Mouse (Mus musculus) limb, embryonic 10.5 days (tissue): ENCODE data around the gene Btbd2. TPM values are rescaled to one million over a fixed set of nuclear protein-coding genes. Genes with fewer than 3 reads are reported as not detected.
"Not testable (repeated sequence)": the region's sequence is repeated elsewhere in the genome, so short reads cannot be mapped to it uniquely, and the experiment has no call there.

Experiments used
- DNase-seq: peaks from one replicate; pipeline ENCODE4 v3.0.0-alpha.2; 2017; ENCODE audit warnings: low spot score
- H3K27ac ChIP-seq: fragments of 300-500 bp; sonication (generic); 2 replicates; pipeline ENCODE4 v1.5.1; 2016; ENCODE audit warnings: mild to moderate bottlenecking
- H3K27me3 ChIP-seq: fragments of 300-500 bp; sonication (generic); 2 replicates; pipeline ENCODE4 v1.6.1; 2016; ENCODE audit warnings: low read depth, mild to moderate bottlenecking; ENCODE audit not compliant: poor library complexity, severe bottlenecking
- H3K36me3 ChIP-seq: fragments of 300-500 bp; sonication (generic); 2 replicates; pipeline ENCODE4 v1.6.1; 2016; ENCODE audit warnings: mild to moderate bottlenecking, moderate library complexity
- H3K4me1 ChIP-seq: fragments of 300-500 bp; sonication (generic); 2 replicates; pipeline ENCODE4 v1.6.1; 2016
- H3K4me3 ChIP-seq: fragments of 300-500 bp; sonication (generic); 2 replicates; pipeline ENCODE4 v1.5.1; 2016; ENCODE audit warnings: mild to moderate bottlenecking, moderate library complexity
- H3K9me3 ChIP-seq: fragments of 300-500 bp; sonication (generic); replicated peaks from 2 replicates; pipeline ENCODE4 v1.6.1; 2016; ENCODE audit warnings: mild to moderate bottlenecking
- WGBS: fragments of 180-500 bp; shearing (Covaris S2); methylation state at CpG from one replicate; pipeline ENCODE4 v1.1.7; 2016; 5-methylcytosine and 5-hydroxymethylcytosine counted together
- polyA plus RNA-seq: library from polyadenylated mRNA; unstranded; fragments of >200 nt; fragmentation: Nextera tagmentation; extraction: Ambion mirVana; gene quantifications from 2 replicates; pipeline ENCODE4 v1.2.1, GENCODE M21; 2016

Btbd2 gene
- polyA plus RNA-seq, 1 experiment from 2014 or later, result 98.6 TPM

DNA sequence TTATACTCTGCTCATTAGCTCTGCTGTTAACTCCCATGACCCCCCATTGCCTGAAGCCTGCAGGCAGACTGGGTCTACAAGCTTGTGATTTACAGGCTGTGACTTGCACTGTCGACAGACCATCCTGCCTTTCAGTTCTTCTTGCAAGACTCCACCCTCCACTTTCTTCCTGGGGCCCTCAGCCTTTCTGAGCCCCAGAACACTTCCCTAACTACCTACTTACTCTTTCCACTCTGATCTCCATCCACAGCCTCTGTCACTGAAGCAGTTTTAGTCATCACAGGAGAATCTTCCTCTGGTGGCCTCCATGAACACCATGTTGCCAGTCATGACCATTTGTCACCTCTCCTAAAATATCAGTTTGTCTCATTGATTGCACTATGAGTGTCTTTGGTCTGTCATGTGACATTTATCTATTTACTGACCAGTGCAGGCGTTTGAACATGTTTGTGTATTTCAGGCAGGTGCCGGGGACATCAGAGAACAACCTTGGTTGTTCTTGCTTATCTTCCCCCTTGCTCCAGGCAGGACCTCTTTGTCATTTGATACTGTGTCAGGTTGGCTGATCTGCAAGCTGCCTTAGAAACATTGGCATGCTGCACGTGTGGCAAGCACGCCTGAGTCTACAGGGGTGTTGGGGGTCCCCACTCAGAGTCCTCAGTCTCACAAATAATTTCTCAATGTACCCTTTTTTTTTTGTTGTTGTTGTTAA is 6.8 kb upstream of the Btbd2 start:
- Histone ChIP-seq H3K4me1 (peaks cover 58% of the 10 kb centered on the region), H3K4me3 (0 out of 2 replicates have a peak overlapping the region, but pooled peaks have one; percentile 21), H3K9me3 (no peaks in the 10 kb centered on the region), H3K27ac (peak overlapping the region; percentile 64; the same call in 1 of the 2 replicates), H3K27me3 (no peaks in the 10 kb centered on the region), H3K36me3 (peaks cover 34% of the 10 kb centered on the region)
- no peak for DNase-seq
- WGBS, result 29% methylated on average over 5 of the region's 5 CpGs

DNA sequence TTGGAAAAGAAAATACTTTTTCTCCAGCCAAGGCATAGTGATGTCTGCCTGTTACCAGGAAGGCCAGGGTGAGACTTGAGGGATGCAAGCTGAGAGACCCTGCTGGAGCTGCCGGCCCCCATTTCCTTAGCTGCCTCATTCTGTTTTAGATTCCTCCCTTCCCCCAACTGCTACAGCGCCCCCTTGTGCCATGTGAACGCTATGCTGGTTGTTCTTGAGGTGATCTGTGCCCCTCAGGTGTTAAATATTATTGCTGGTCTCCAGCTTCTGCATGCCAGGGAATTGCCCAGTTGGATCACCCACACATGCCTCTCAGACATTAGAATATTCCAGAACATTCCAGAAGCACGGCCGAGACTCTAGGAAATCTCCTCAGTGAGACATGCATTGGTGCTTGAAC is 4.3 kb upstream of the Btbd2 start:
- Histone ChIP-seq H3K27ac (0 out of 2 replicates have a peak overlapping the region, but pooled peaks have one; percentile 5), H3K4me3 (no peak overlapping the region), H3K27me3 (no peaks in the 10 kb centered on the region), H3K9me3 (no peaks in the 10 kb centered on the region), H3K4me1 (peaks cover 64% of the 10 kb centered on the region), H3K36me3 (peaks cover 9% of the 10 kb centered on the region)
- 41% methylated on average over 5 of the region's 5 CpGs for WGBS
- DNase-seq, result no peak

DNA sequence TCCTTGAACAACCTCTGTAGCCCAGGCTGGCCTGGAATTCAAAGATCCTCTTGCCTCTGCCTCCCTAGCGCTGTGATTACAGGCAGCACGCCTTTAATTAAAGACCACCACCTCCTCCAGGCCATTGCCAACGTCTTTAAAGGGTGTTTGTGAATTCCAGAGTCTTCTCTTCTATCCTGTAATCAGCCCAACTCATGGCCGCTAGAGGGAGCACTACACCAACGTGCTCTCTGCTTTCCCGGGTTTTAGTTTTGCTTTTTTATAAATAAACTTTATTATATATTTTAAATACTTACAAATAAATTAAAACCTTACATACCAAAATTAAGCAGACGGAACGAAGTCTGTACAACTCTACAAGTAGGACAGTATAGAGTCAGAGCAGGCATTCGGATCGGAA is 2.3 kb upstream of the Btbd2 start:
- H3K27me3 ChIP-seq, result no peaks in the 10 kb centered on the region
- peak; percentile 81 for DNase-seq
- H3K4me1 ChIP-seq, result peaks cover 62% of the 10 kb centered on the region
- no peaks in the 10 kb centered on the region for H3K36me3 ChIP-seq
- 21% methylated on average over 10 of the region's 10 CpGs for WGBS
- H3K9me3 ChIP-seq, result no peaks in the 10 kb centered on the region
- H3K4me3 ChIP-seq, result no peak overlapping the region
- peak overlapping the region; percentile 56; the same call in 1 of the 2 replicates for H3K27ac ChIP-seq

DNA sequence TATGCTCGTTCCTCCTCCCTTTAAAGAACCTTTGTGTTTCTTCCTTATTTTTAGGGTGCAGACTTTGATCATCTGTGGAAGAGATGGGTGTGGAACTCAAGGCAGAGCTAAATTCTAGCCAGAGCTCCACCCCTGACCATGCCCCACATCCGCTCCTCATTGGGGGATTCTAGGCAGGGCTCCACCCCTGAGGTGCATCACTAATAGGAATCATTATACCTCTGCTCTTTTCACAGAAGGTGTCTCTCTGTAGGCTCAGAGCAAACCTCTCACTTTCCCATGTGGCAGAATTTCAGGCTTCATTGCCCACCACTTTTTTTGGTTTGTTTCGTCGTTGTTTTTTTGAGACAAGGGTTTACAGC is 2.0 kb upstream of the Btbd2 start:
- no peaks in the 10 kb centered on the region for H3K27me3 ChIP-seq
- no peaks in the 10 kb centered on the region for H3K36me3 ChIP-seq
- no peak overlapping the region for H3K4me3 ChIP-seq
- no peak overlapping the region for H3K27ac ChIP-seq
- 62% methylated on average over 4 of the region's 4 CpGs for WGBS
- no peak for DNase-seq
- H3K9me3 ChIP-seq, result no peaks in the 10 kb centered on the region
- peaks cover 60% of the 10 kb centered on the region for H3K4me1 ChIP-seq

DNA sequence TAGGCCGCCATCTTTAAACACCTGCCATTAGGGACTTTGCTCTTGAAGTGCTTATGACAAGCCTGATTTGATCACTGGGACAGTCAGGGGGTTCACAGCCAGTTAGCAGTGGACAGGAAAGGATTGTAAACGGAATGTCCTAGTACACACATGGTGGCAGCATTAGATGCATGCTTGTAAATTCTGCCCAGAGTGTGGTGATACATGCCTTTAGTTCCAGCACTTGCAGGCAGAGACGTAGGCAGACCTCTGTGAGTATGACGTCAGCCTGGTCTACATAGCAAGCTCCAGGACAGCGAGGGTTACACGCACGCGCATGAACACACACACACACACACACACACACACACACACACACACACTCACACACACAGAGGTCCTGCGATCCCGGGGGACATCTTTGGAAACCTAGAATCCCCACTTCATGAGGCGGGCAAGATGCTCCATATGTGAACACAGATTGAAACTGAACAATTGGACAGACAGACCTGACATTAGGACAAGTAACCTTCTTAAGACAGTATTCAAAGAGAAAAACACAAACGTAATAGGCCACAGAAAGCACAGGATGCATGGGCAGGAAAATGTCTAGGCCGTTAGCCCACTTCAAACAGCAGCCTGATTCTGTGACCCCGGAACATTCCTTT is 1.4 kb upstream of the Btbd2 start:
- Histone ChIP-seq H3K27me3 (no peaks in the 10 kb centered on the region), H3K9me3 (no peaks in the 10 kb centered on the region), H3K27ac (no peak overlapping the region), H3K4me3 (no peak overlapping the region), H3K4me1 (peaks cover 55% of the 10 kb centered on the region), H3K36me3 (no peaks in the 10 kb centered on the region; the same call in 1 of the 2 replicates)
- no peak for DNase-seq
- 89% methylated on average over 14 of the region's 14 CpGs for WGBS

DNA sequence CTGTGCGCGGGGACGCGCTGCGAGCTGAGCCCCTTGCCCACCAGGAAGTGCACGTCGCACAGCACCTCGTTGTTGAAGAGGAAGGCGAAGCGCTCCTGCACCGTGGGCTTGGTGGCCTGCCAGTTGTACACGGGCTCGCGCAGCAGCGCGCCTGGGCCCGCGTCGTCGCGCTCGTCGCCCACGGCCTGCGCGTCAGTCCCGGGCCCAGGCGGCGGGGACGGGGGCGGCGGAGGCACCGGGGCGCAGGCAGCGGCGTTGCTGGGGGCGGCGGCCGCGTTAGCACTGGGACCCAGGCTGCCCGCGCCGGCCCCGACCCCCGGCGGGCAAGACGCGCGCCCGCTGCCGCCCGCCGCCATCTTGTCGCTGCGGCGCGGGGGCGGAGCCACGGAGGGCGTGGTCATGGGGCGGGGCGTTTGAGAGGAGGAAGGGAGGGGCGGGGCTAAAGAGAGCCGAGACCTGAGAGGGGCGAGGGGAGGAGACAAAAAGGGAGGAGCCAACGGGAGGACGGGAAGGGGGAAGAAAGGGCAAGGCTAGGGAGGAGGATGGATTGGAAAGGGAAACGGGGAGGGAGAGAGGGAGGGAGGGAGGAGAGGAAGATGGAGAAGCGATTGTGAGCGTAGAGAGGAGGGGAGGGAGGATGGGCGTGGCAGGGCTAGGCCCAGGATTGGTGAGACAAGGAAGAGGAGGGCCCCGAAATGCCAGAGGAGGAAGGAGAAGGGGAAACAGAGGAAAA is 575 bp downstream of the Btbd2 start:
- Histone ChIP-seq H3K27ac (peak overlapping the region; percentile 96), H3K9me3 (no peaks in the 10 kb centered on the region), H3K27me3 (no peaks in the 10 kb centered on the region), H3K36me3 (peaks cover 8% of the 10 kb centered on the region), H3K4me1 (peaks cover 49% of the 10 kb centered on the region), H3K4me3 (peak overlapping the region; percentile 93)
- DNase-seq, result peak; percentile 100
- WGBS, result under 1% methylated on average over 72 of the region's 72 CpGs

DNA sequence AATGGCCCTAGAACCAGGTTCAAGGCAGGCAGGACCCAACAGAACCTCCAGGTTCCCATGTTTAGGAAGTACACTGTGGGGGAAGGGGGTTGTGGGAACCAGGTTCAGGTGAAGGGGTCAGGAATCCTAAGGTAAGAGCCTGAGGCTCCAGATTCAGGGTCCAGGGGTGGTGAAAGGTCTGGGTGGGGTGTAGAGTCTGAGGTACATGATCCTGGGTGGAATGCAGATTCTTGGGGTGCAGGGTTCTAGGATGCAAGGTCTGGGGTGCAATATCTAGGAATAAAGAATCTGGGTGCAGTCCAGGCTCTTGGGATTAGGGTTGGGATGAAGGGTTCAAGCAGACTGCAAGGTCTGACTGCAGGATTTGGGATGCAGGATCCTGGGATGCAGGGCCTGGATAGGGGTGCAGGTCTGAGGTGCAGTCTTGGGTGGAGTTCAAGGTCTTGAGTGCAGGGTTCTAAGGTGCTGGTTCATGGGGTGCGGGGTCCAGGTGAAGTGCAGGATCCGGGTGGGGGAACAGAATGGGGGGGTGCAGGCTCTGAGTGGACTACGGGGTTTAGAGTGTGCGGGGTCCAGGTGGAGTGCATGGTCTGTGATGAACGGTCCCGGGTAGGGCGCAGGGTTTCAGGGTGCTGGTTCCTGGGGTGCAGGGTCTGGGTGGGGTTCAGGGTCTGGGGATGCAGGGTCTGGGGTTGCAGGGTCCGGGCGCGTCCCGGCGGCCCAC is 1.3 kb downstream of the Btbd2 start:
- peaks cover 45% of the 10 kb centered on the region for H3K4me1 ChIP-seq
- peak overlapping the region; percentile 96 for H3K27ac ChIP-seq
- no peak for DNase-seq
- no peaks in the 10 kb centered on the region for H3K27me3 ChIP-seq
- H3K4me3 ChIP-seq, result peak overlapping the region; percentile 93
- 7% methylated on average over 12 of the region's 12 CpGs for WGBS
- H3K9me3 ChIP-seq, result no peaks in the 10 kb centered on the region
- peaks cover 11% of the 10 kb centered on the region for H3K36me3 ChIP-seq

DNA sequence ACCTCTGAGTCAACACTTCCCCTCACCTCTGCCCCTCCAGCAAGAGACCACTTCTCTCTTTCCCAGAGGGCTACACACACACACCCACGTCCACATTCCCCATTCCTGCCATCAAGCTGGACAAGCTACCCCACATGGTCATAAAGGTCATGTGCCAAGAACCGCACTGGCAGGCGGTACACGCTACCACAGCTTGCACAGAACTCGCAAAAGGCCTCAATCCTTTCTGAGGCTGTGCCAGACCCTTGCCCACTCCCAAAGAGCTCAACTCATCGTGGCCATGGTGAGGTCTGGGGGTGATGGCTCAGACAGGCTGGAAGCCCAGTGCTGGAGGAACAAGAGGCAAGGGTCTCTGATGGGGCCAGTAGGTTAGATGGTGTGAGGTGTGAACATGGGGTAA is 2.0 kb downstream of the Btbd2 start:
- peaks cover 48% of the 10 kb centered on the region for H3K4me1 ChIP-seq
- H3K27me3 ChIP-seq, result no peaks in the 10 kb centered on the region
- H3K9me3 ChIP-seq, result no peaks in the 10 kb centered on the region
- peak overlapping the region; percentile 96 for H3K27ac ChIP-seq
- peaks cover 18% of the 10 kb centered on the region for H3K36me3 ChIP-seq
- H3K4me3 ChIP-seq, result peak overlapping the region; percentile 93
- WGBS, result 92% methylated on average over 6 of the region's 6 CpGs
- DNase-seq, result no peak

DNA sequence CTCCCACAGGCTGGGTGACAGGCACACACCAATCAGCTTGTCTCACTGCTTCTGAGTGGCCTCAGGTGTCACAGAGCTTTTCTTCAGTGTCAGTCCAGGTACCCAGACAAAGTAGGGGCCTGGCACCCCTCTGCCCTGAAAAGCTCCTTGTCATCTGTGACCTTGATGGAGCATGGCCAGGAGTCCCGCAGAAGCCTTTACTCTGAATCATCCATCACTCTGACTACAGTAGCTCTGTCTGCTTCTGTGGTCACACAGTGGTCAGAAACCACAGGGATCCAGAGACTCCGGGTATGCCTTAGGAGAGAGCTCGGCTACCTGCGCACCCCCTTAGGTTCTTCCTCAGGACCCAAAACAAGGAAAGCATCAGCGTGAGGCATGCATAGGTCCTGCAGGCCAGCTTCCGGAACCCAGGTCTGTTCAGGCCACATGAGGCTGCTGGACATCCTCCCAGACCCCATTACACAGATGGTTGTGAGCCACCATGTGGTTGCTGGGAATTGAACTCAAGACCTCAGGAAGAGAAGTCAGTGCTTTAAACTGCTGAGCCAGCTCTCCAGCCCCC is 3.6 kb downstream of the Btbd2 start:
- no peak for DNase-seq
- peaks cover 28% of the 10 kb centered on the region for H3K36me3 ChIP-seq
- H3K9me3 ChIP-seq, result no peaks in the 10 kb centered on the region
- no peaks in the 10 kb centered on the region for H3K27me3 ChIP-seq
- H3K27ac ChIP-seq, result no peak overlapping the region
- no peak overlapping the region for H3K4me3 ChIP-seq
- 90% methylated on average over 6 of the region's 6 CpGs for WGBS
- H3K4me1 ChIP-seq, result peaks cover 39% of the 10 kb centered on the region

DNA sequence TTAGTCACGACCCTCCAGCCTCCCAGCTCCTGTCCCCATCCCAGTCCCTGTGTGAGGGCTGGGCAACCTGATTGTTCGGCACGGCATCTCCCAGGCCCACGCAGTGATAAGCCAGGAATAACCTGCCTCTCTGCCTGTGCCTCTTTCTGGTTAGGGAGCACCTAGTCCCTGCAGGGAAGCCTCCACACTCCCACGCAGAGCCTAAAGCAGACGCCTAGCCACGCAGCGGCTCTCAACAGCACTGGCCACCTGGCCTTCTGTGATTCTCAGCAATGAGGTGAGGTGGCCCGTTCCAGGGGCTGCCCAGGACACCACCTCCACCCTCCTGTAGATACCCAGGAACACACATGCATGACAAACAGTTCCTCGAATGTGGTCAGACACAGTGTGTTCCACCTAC is 6.5 kb downstream of the Btbd2 start:
- H3K4me1 ChIP-seq, result peaks cover 17% of the 10 kb centered on the region
- no peaks in the 10 kb centered on the region for H3K9me3 ChIP-seq
- 92% methylated on average over 10 of the region's 10 CpGs for WGBS
- H3K27me3 ChIP-seq, result no peaks in the 10 kb centered on the region
- DNase-seq, result no peak
- peaks cover 57% of the 10 kb centered on the region for H3K36me3 ChIP-seq
- no peak overlapping the region for H3K4me3 ChIP-seq
- no peak overlapping the region for H3K27ac ChIP-seq

DNA sequence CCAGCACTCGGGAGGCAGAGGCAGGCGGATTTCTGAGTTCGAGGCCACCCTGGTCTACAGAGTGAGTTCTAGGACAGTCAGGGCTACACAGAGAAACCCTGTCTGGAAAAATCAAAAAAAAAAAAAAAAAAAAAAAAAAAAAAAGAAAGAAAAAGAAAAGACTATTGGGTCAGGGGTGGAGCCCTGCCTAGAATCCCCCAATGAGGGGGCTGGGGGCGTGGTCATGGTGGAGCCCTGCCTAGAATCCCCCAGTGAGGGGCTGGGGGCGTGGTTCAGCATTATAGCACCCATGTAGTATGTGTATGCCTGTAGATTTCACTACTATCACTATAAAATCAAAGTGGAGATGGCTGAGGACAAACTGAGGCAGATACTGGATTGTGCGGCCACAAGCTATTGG is 7.0 kb downstream of the Btbd2 start:
- not testable (repeated sequence) for H3K27ac ChIP-seq, H3K4me3 ChIP-seq, DNase-seq, H3K9me3 ChIP-seq, H3K27me3 ChIP-seq
- 89% methylated on average over 6 of the region's 6 CpGs for WGBS
- Histone ChIP-seq H3K4me1 (peaks cover 12% of the 10 kb centered on the region), H3K36me3 (peaks cover 62% of the 10 kb centered on the region)

DNA sequence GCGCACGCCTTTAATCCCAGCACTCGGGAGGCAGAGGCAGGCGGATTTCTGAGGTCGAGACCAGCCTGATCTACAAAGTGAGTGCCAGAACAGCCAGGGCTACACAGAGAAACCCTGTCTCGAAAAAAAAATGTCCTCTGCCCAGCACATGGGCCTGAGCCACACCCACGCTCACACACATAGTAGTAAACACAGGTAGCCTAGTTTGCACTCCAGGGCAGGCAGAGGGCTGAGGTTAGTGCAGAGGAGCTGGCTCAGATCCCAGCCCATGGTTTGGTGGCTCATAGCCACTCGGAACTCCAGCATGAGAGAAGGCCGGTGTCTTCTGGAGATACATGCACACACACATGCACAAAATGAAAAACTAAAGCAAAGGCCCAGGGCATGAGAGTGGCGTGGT is 9.9 kb downstream of the Btbd2 start:
- H3K27me3 ChIP-seq, result no peaks in the 10 kb centered on the region
- 94% methylated on average over 10 of the region's 10 CpGs for WGBS

More for the DNA sequence above, 9.9 kb downstream of the Btbd2 start:
- Histone ChIP-seq H3K27ac (no peak overlapping the region), H3K4me3 (no peak overlapping the region), H3K4me1 (peaks cover 11% of the 10 kb centered on the region; the same call in 1 of the 2 replicates), H3K36me3 (peaks cover 85% of the 10 kb centered on the region), H3K9me3 (no peaks in the 10 kb centered on the region)
- no peak for DNase-seq
